Mouse (Mus musculus): ENCODE data around the gene Tysnd1. TPM values are rescaled to one million over a fixed set of nuclear protein-coding genes. Genes with fewer than 3 reads are reported as not detected.
A peak's percentile ranks its signal among the peaks of the same experiment; 100 is the strongest.

Tysnd1 gene
- 28.4 and 29.4 TPM in 2 replicates for polyA plus RNA-seq (2012; rRNA removed)

DNA sequence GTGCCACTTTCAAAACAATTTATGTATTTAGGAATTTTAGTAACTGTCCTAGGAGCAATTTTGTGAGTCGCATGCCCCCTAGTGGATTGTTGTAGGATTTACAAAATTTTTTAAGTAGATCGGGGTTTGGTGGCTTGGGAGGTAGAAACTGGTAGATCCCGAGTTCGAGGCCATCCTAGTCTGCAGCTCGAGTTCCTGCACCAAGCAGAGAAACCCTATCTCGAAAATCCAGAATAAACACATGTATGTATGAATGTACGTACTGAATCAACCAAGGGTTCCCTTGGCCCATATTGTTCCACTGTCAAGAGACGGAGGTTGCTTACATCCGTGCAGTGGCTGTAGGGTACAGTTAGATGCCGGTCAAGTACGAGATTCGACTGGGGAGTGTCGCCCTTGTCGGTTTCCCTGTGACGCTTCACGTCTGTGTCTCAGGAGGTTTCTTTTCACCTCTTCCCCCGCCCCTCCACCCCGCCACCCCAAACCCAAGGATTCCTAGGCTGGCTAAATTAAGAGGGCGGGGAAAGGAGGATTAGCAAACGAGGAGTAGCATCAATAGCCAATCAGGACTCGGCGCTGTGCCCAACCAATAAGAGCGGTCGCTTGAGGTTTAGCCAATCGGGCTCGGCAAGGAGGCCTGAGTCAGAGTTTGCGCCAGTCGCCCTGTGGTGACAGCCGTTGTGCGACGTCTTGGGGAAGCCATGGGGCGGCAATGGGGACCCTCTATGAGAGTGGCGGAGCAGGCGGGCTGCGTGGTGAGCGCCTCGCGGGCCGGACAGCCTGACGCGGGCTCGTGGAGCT lies at the start of gene Tysnd1:
Gene Tysnd1 (plus strand): TSS at position 645 of the 801 bp plus-strand sequence.
- peak within 1 kb of the TSS; percentile 87 for H3K4me3 ChIP-seq (replicated peaks; ENCODE audit: insufficient read depth, low read depth, low read length)
- peak; percentile 97 to 98 for DNase-seq
- H3K27ac ChIP-seq (ENCODE audit: insufficient read depth, low read length): peak within 1 kb of the TSS; percentile 29; the same call in 1 of the 2 replicates
- H3K4me1 ChIP-seq (ENCODE audit: control insufficient read depth, insufficient read depth, low read length): peaks cover 9% of the 10 kb centered on the region; the same call in 1 of the 2 replicates
- no peak for TF ChIP-seq CTCF (IDR thresholded peaks at IDR 0.05; ENCODE audit: borderline replicate concordance, insufficient read depth, low read depth, low read length)
- peak; percentile 81 for TF ChIP-seq POLR2A (IDR thresholded peaks at IDR 0.05; ENCODE audit: borderline replicate concordance, insufficient read depth, low read length)
- WGBS: 1% methylated on average over 42 of the region's 42 CpGs
- no peaks in the 10 kb centered on the region for H3K27me3 ChIP-seq (ENCODE audit: control insufficient read depth, insufficient read depth, low read length)

GRCm38 (mm10) chr10:61646557-61646956 lies 48.8 kb upstream of the Tysnd1 start:
- no peaks in the 10 kb centered on the region for H3K4me1 ChIP-seq (ENCODE audit: control insufficient read depth, insufficient read depth, low read length)
- no peak overlapping the region for H3K4me3 ChIP-seq (replicated peaks; ENCODE audit: insufficient read depth, low read depth, low read length)
- H3K27ac ChIP-seq (ENCODE audit: insufficient read depth, low read length): no peak overlapping the region
- WGBS: 75% methylated on average over 7 of the region's 7 CpGs
- H3K27me3 ChIP-seq (ENCODE audit: control insufficient read depth, insufficient read depth, low read length): no peaks in the 10 kb centered on the region
- TF ChIP-seq POLR2A (IDR thresholded peaks at IDR 0.05; ENCODE audit: borderline replicate concordance, insufficient read depth, low read length): no peak
- TF ChIP-seq CTCF (IDR thresholded peaks at IDR 0.05; ENCODE audit: borderline replicate concordance, insufficient read depth, low read depth, low read length): no peak
- no peak for DNase-seq

GRCm38 (mm10) chr10:61647790-61648736 lies 47.3 kb upstream of the Tysnd1 start, which contains the start of gene Ppa1:
Gene Ppa1, plus strand, starts transcription at chr10:61648552.
- peak; percentile 91 for DNase-seq
- WGBS: 3% methylated on average over 50 of the region's 50 CpGs
- no peaks in the 10 kb centered on the region for H3K4me1 ChIP-seq (ENCODE audit: control insufficient read depth, insufficient read depth, low read length)
- peak within 1 kb of the TSS; percentile 26; the same call in 1 of the 2 replicates for H3K27ac ChIP-seq (ENCODE audit: insufficient read depth, low read length)
- TF ChIP-seq POLR2A (IDR thresholded peaks at IDR 0.05; ENCODE audit: borderline replicate concordance, insufficient read depth, low read length) (peak; percentile 79), CTCF (IDR thresholded peaks at IDR 0.05; ENCODE audit: borderline replicate concordance, insufficient read depth, low read depth, low read length) (no peak)
- peak within 1 kb of the TSS; percentile 68 for H3K4me3 ChIP-seq (replicated peaks; ENCODE audit: insufficient read depth, low read depth, low read length)
- H3K27me3 ChIP-seq (ENCODE audit: control insufficient read depth, insufficient read depth, low read length): no peaks in the 10 kb centered on the region

DNA sequence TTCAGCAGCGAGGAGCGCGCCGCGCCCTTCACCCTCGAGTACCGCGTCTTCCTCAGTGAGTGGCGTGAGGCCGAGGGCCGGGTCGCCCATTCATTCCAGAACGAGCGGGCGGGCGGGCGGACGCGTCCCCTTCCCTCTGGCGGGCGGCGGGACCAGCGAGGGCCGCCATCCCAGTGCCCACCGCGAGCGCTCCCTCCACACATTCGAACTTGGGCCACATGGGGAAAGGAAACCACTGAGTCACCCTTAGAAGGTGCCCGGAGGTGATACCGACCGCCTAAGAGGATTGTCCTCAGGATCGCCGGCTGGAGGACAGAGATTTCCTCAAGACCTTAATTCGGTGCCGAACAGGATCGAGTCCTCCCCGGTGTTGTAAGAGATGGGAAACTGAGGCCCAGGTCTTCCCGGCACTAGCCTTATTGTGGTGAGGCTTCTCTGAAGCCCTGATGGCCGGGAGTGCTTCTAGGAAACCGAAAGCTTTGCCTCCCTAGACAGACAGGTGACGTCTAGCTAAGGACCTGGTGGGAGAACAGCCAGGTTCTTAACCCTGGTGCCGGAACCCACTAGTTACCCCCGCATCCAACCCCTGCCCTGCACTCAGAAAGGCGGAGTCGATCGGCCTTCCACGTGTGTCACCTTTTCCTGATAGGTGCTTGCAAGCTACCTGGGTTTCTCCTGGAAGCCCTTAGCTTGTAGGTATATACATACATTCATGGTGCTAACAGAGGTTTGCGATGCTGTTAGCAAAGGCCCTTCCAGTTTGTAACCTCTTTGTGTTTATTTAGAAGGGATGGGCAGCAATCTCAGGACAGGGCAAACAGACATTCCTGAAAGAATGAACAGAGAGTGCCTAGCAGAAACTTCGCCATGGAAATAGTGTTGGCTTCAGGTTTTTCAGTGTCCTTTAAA lies 46.3 kb upstream of the Tysnd1 start:
- Histone ChIP-seq H3K4me3 (replicated peaks; ENCODE audit: insufficient read depth, low read depth, low read length) (peak overlapping the region; percentile 68), H3K4me1 (ENCODE audit: control insufficient read depth, insufficient read depth, low read length) (no peaks in the 10 kb centered on the region), H3K27me3 (ENCODE audit: control insufficient read depth, insufficient read depth, low read length) (no peaks in the 10 kb centered on the region), H3K27ac (ENCODE audit: insufficient read depth, low read length) (peak overlapping the region; percentile 26; the same call in 1 of the 2 replicates)
- WGBS: 2% methylated on average over 47 of the region's 49 CpGs
- DNase-seq: no peak
- TF ChIP-seq CTCF (IDR thresholded peaks at IDR 0.05; ENCODE audit: borderline replicate concordance, insufficient read depth, low read depth, low read length) (no peak), POLR2A (IDR thresholded peaks at IDR 0.05; ENCODE audit: borderline replicate concordance, insufficient read depth, low read length) (no peak)

DNA sequence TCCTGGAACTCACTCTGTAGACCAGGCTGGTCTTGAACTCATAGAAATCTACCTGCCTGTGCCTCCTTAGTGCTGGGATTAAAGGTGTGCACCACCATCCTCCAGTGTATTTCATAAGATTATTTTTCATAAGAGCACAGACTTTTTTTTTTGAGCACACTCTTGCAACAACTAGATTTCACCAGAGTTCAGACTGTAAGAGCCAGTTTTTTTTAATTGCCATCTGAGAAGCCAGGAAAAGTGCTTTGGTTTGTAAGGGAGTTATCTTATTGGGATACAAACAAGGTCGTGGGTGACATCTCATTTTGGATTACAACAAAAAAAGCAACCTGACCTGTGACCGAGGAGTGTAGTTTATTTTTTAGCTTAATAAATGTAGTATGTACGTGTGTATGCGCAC lies 41.2 kb upstream of the Tysnd1 start:
- no peaks in the 10 kb centered on the region for H3K27me3 ChIP-seq (ENCODE audit: control insufficient read depth, insufficient read depth, low read length)
- DNase-seq: no peak
- no peak for TF ChIP-seq CTCF (IDR thresholded peaks at IDR 0.05; ENCODE audit: borderline replicate concordance, insufficient read depth, low read depth, low read length)
- TF ChIP-seq POLR2A (IDR thresholded peaks at IDR 0.05; ENCODE audit: borderline replicate concordance, insufficient read depth, low read length): no peak
- H3K4me3 ChIP-seq (replicated peaks; ENCODE audit: insufficient read depth, low read depth, low read length): no peak overlapping the region
- WGBS: 92% methylated on average over 4 of the region's 4 CpGs
- no peak overlapping the region for H3K27ac ChIP-seq (ENCODE audit: insufficient read depth, low read length)
- no peaks in the 10 kb centered on the region for H3K4me1 ChIP-seq (ENCODE audit: control insufficient read depth, insufficient read depth, low read length)

DNA sequence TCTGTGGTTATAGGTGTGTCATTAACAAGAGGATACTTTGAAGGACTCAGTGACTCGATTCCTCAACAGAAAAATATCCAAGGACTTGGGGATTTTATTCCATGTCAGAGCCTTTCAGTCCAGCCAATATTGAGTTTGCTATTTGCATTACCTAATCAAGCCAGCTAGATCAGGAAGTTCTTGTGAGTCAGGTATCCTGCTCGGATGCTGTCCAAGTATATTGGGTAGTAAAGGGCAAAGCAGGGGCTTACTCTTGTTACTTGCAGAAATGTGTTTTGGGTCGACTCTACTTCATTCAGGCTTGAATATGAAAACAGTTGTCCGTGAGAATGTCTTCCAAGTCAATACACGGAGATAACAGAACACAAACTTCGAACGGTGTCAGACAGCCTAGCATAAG lies 40.6 kb upstream of the Tysnd1 start:
- Histone ChIP-seq H3K4me1 (ENCODE audit: control insufficient read depth, insufficient read depth, low read length) (no peaks in the 10 kb centered on the region), H3K27me3 (ENCODE audit: control insufficient read depth, insufficient read depth, low read length) (no peaks in the 10 kb centered on the region), H3K4me3 (replicated peaks; ENCODE audit: insufficient read depth, low read depth, low read length) (no peak overlapping the region), H3K27ac (ENCODE audit: insufficient read depth, low read length) (no peak overlapping the region)
- TF ChIP-seq POLR2A (IDR thresholded peaks at IDR 0.05; ENCODE audit: borderline replicate concordance, insufficient read depth, low read length) (no peak), CTCF (IDR thresholded peaks at IDR 0.05; ENCODE audit: borderline replicate concordance, insufficient read depth, low read depth, low read length) (no peak)
- 89% methylated on average over 7 of the region's 7 CpGs for WGBS
- DNase-seq: no peak

DNA sequence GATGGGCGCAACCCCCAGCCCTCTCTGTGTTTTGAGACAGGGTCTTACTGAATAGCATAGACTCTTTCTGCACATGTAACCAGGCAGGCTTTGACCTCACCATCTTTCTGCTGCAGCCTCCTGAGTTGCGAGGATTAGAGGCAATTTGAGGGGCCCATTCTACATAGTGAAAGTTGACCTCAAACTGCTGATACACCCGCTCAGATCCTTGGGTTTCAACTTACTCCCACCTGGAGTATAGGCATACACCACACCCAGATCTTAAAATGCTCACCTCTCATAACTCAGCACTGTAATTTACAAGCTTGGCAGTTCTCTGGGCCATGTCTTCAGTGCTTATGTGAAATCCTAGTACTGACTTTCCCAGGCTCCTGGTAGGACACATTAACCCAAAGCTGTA lies 40.1 kb upstream of the Tysnd1 start:
- H3K4me3 ChIP-seq (replicated peaks; ENCODE audit: insufficient read depth, low read depth, low read length): no peak overlapping the region
- no peak overlapping the region for H3K27ac ChIP-seq (ENCODE audit: insufficient read depth, low read length)
- no peaks in the 10 kb centered on the region for H3K27me3 ChIP-seq (ENCODE audit: control insufficient read depth, insufficient read depth, low read length)
- DNase-seq: no peak
- 92% methylated on average over 3 of the region's 3 CpGs for WGBS
- TF ChIP-seq CTCF (IDR thresholded peaks at IDR 0.05; ENCODE audit: borderline replicate concordance, insufficient read depth, low read depth, low read length) (no peak), POLR2A (IDR thresholded peaks at IDR 0.05; ENCODE audit: borderline replicate concordance, insufficient read depth, low read length) (no peak)
- no peaks in the 10 kb centered on the region for H3K4me1 ChIP-seq (ENCODE audit: control insufficient read depth, insufficient read depth, low read length)
